Mouse (Mus musculus): ENCODE data around the gene Gm9936.
A peak's percentile ranks its signal among the peaks of the same experiment; 100 is the strongest.

The Gm9936 gene

DNA sequence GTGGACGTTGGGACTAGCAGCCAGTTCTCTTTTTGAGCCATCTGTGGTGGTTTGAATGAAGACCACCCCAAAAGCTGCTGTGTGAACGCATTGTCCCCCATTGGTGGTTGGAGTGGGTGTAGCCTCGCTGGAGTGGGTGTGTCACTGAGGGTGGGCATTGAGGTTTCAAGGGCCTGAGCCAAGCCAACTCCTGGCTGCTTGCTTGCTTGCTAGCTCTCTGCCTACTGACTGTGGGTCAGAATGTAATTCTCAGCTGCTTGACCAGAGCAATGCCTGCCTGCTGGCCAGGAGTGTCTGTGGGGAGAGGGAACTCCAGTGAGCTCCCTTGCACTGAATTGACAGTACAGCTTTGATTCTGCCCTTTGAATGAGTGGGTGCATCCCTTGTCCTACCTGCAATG lies 28.7 kb downstream of the Gm9936 start:
- no peak for DNase-seq

DNA sequence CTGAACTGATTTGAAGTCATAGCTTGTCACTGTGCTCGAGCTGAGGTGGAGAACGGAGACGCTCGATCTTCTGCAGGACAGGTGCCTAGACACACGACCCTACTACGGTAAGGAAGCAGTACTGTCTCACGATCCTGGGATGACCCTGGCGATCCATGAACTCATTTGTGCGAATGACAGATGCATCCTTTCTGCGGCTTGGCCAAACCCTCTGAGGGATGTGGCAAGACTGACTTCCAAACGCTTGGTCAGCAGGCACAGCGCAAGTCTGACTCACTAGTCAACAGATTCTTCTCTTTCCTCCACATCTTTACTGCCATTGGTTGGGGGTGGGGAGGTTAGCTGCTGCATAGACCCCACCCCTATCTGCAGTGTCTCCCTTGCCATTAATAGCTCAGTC lies 31.1 kb downstream of the Gm9936 start:
- no peak for DNase-seq

- peak; percentile 81 for DNase-seq
These were observed 32.3 kb downstream of the Gm9936 start for GRCm38 (mm10) chr5:114825978-114826691.

DNA sequence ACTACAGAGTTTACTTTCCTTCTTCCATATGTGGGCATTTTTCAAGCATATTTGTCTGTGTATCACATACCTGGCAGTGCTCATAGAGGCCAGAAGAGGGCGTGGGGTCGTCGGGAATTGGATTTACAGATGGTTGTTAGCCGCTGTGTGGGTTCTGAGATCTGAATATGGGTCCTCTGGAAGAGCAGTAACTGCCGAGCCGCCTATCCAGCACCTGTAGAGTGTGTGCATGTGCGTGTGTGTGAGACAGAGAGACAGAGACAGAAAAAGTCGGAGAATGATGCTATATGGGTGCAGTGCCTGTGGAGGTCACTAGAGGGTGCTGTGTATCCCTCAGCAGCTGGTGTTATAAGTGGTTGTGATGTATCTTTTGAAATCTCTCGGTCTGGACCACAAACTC lies 34.3 kb downstream of the Gm9936 start:
- peak; percentile 38 for DNase-seq

DNA sequence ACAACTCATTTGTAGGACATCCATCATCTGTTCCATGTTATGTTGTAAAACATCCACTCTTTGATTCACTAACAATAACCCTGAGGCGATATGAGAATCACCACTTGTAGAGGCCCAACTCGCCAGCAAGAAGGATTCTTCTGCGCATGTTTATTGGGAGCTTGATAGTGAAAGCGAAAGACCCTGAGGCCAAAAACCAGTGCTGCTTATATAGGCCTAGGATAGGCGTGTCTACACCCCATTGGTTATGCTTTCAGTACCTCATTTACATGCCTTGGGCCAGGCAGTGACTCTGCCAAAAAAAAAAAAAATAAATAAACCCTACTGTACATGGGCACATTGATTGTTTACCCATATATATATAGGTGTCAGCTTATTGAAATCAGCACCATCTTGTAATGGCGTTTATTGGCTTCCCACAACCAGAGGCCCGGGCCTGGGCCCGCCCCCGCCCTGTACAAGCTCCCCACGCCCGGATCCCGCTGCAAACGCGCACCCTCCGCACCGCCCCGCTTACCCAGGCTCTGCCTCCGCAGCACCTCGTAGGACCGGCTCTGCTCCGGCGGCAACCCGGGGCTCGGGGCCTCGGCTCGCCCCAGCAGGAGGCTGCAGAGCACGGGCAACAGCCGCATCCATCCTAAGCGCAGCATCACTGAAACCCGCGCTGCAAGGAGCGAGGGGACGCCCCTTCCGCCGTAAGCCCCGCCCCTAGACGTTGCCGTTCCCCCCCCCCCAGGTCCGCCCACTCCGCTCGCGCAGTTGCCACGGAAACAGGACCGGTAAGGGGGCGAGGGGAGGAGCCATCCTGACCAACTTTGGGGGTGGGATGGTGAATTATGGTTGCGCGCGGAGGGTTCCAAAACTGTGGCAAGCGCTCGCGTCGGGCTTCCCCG lies 35.4 kb downstream of the Gm9936 start, which contains the start of gene 1500011B03Rik:
TSS of gene 1500011B03Rik (minus strand) at position 673 of the 893 bp plus-strand sequence.
- peak; percentile 31 for DNase-seq

DNA sequence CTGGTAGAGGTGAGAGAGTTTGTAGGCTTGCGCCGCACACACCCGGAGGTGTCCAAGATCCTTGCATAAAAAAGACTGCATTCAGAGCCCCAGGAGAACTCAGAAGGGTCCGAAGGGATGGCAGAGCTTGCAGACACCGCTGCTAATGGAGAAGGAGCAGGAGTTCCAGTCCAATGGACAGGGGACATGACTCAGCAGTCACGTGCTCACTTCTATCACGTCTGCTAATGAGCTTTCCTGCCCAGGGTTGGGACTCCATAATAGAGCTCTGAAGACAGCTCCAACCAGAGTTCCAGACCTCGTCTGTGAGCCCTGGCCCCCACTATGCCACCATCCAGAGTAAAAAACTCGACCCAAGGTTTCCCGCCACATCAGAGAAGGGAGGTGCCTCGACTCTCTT lies 40.4 kb downstream of the Gm9936 start:
- peak; percentile 26 for DNase-seq

DNA sequence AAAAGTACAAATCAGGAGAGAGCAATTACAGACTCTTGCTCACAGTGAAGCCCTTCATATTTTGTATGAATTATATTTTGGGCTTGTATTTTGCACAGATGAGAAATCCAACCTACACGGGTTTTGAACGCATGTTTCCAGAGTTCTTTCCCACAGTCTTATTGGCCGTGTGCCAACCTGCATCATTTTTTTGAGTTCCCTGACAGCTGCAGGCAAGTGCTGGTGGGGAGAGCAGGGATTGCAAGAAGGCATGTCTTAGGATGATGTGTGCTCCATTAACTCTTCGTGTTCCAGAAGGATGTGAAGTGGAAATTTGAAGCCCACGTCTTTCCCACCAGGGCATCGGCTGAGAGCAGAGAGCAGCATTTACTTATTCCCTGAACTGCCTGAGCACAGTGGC lies 41.9 kb downstream of the Gm9936 start:
- no peak for DNase-seq

- peak; percentile 66 for DNase-seq
These were observed 44.8 kb downstream of the Gm9936 start for GRCm38 (mm10) chr5:114813525-114814181.

GRCm38 (mm10) chr5:114809826-114810225 lies 48.7 kb downstream of the Gm9936 start:
- DNase-seq = no peak

GRCm38 (mm10) chr5:114809181-114809756 lies 49.2 kb downstream of the Gm9936 start:
- no peak for DNase-seq

DNA sequence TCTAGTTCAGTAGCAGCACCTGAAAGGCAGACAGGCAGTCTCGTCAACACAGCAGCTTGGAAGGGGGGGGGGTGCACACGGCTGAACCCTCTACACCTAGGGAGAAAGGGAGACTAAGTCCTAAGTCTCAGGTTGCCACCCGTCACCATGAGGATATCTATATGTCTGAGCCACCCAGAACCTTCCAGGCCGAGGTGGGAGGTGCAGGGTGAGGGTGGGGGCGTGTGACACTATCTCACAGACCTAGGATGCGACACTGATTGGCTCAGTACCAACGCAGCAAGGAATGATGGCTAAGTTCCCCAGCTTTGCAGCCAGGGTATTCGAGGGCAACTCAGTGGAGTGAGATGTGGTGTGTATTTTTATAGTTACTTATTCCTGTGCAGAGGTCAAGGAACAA lies 50.1 kb downstream of the Gm9936 start:
- DNase-seq = no peak

DNA sequence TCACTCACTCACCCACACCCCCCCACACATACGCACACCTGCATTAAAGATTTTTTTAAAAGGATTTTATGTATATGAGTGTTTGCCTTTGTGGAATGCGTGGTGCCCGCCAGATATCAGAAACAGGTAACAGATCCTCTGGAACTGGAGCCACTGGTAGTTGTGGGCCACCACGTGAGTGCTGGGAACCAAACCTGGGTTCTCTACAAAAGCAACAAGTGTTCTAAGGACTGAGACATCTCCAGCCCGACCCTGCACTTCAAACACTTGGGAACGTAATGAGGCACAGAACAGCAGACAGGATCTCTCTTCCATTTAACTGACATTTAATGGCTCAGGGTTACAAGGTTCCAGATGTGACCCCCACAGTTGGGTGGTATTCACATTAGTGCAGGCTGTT lies 50.6 kb downstream of the Gm9936 start:
- no peak for DNase-seq

GRCm38 (mm10) chr5:114807468-114807867 lies 51.0 kb downstream of the Gm9936 start:
- no peak for DNase-seq

- no peak for DNase-seq
These were observed 51.4 kb downstream of the Gm9936 start for GRCm38 (mm10) chr5:114807063-114807462.

DNA sequence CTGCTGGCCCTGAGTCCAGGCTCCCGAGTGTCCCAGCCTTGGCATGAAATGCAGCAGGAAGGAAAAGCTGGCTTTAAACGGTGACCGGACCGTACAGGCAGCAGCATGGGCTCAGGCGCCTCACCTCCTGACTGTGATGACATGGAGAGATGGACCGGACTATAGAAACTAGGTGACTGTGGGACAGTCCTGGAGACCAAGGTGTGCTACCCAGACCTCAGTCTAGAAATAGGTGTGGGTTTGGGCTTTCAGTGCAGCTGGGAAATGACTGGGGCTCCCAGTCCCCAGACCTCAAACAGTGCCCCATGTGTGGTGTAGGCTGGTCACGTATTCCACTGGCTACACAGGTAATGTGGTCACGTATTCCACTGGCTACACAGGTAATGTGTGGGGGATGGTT lies 51.8 kb downstream of the Gm9936 start:
- no peak for DNase-seq

Data from kidney, adult 11 months (tissue).